Mouse (Mus musculus) Patski (cell line): ENCODE results near the gene Pkn1. TPM values are rescaled to one million over a fixed set of nuclear protein-coding genes. Genes with fewer than 3 reads are reported as not detected.

Experiments
- ATAC-seq: fragments of 100-300 bp; one replicate; pipeline ENCODE4 v1.8.0; 2021
- CTCF ChIA-PET: fragments of 350-600 bp; sonication (Branson Sonifier 250); formaldehyde crosslinking; loops from one replicate; lab custom pipeline; 2022; ENCODE audit warnings: inconsistent platforms; lab: Charles Lee
- POLR2A ChIA-PET: fragments of 350-600 bp; sonication (Branson Sonifier 250); formaldehyde crosslinking; loops from one replicate; lab custom pipeline; 2022; ENCODE audit warnings: antibody characterized with exemption, inconsistent platforms; lab: Charles Lee
- DNase-seq: peaks from one replicate; pipeline ENCODE4 v3.0.0-alpha.2; 2011; ENCODE audit warnings: low read depth, low spot score
- H3K27me3 ChIP-seq: fragments of 371-371 bp; one replicate; pipeline ENCODE4 v1.5.1; 2021
- CTCF ChIP-seq: fragments of 100-300 bp; IDR thresholded peaks from one replicate; pipeline ENCODE4 v1.5.1; 2021
- in situ Hi-C: fragments of 300-500 bp; cut with MboI; formaldehyde crosslinking; loops from 3 replicates; pipeline ENCODE4 v1.11.1; 2018; ENCODE audit warnings: low pct_unique_long_range_greater_than_20kb, mixed read lengths
- polyA plus RNA-seq: library from polyadenylated mRNA; unstranded; gene quantifications from one replicate; pipeline ENCODE4 v1.2.3, GENCODE M21; 2021

Pkn1 gene
- polyA plus RNA-seq, 1 experiment from 2014 or later, result 68.6 TPM

DNA sequence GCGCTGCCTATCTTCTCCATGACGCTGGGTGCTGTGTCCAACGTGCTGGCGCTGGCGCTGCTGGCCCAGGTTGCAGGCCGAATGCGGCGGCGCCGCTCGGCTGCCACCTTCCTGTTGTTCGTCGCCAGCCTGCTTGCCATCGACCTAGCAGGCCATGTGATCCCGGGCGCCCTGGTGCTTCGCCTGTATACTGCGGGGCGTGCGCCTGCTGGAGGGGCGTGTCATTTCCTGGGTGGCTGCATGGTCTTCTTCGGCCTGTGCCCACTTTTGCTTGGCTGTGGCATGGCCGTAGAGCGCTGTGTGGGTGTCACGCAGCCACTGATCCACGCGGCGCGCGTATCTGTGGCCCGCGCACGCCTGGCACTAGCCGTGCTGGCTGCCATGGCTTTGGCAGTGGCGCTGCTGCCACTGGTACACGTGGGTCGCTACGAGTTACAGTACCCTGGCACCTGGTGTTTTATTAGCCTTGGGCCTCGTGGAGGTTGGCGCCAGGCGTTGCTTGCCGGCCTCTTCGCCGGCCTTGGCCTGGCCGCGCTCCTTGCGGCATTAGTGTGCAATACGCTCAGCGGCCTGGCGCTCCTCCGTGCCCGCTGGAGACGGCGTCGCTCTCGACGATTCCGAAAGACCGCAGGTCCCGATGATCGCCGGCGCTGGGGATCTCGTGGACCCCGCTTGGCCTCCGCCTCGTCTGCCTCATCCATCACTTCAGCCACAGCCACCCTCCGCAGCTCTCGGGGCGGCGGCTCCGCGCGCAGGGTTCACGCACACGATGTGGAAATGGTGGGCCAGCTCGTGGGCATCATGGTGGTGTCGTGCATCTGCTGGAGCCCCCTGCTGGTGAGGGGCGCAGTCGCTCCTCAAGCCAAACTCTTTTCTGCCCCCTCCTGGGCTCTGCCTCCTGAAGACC is 30.7 kb downstream of the Pkn1 start:
- no peak for DNase-seq
- H3K27me3 ChIP-seq, result no peaks in the 10 kb centered on the region
- in situ Hi-C loops, result no loop called here
- TF ChIP-seq CTCF, result no peak
- CTCF ChIA-PET, result no interaction called here
- no peak for ATAC-seq
- POLR2A ChIA-PET, result no interaction called here

DNA sequence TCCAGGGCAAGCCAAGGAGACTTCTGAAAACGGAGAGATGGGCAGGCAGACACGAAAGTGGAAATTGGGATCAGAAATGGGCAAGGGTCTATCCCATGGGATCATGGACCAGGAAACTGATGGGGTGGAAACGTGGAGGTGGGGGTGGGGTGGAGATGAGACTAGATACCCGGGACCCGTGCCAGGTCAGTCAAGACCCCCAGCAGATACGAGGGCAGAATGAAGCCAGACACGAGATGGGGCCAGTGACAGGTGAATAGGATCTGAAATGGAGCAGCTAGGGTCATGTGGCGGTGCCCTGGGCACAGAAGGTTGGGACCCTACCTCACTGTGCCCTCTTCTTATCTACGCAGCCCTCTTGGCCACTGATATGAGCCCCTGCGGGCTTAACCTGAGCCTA is 31.5 kb downstream of the Pkn1 start:
- no peaks in the 10 kb centered on the region for H3K27me3 ChIP-seq
- DNase-seq (no peak), ATAC-seq (no peak)
- in situ Hi-C loops, result no loop called here
- POLR2A ChIA-PET, result interaction anchor here (1.0 kb wide), 1 partner anchor 57 kb away, joined by 3 read pairs; no protein-coding TSS in a partner anchor
- no peak for TF ChIP-seq CTCF
- CTCF ChIA-PET, result no interaction called here

DNA sequence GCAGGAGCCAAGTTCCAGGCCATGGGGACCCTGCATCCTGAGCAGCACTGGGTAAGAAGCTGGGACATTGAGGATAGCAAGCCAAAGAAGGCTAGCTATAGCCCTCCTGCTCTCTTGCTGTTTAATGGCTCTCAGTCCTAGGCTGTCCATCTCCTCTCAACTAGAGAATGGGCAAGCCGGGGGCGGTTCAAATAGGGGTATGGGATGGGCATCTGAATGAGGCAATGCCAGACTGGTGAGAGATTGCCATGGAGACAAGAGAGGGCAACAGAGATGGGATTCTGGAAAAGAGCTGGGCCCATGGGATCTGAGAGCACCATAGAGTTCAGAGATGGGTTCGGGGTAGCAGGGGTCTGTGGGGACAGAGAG is 32.1 kb downstream of the Pkn1 start:
- in situ Hi-C loops, result no loop called here
- ATAC-seq, result no peak
- no peaks in the 10 kb centered on the region for H3K27me3 ChIP-seq
- no peak for TF ChIP-seq CTCF
- POLR2A ChIA-PET, result interaction anchor here (0.6 to 1.2 kb wide), 3 partner anchors 15 to 546 kb away, joined by 3 read pairs; no protein-coding TSS in a partner anchor
- DNase-seq, result no peak
- CTCF ChIA-PET, result no interaction called here

DNA sequence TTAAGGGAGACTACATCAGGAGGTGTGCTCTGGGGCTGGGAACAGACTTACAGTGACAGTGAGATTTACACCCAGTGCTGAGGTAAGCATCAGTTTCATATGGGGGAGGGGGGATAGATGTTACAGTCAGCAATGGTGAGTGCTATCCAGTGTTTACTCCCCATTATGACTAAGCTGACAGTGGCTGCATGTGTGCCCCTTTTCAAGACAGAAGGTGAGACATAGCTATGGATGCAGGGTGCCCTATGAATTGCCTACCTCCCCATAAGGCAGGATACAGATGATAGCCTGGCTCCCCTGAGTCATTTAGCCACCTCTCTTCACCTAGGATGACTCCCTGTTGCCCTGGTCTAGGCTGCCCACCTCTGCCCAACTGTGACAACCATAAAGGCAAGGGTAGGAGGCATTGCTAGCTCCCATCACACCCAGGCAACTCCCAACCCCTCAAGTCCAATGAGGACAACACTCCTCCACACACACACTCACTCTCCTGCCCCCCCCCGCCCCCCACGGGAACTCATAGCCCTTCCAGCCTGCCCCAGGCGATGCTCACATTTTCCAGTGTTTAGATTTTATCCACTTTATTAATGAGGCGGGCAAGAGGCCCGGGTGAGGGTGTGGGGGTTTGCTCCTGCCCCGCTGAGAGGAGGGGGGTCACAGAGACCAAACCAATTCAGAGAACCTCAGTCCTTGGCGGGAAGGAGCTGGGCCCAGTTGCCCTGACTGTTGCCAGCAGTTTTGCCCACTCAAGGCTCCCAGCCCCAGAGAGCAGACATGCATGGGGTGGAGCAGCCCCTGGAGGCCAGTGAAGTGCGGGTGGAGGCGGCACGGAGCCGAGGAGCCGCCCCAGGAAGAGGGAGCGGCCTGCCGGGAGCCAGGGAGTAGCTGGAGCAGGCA is 32.8 kb downstream of the Pkn1 start, which contains the start of gene Ptger1:
Ptger1 (plus strand) TSS at position 710 of the 897 bp plus-strand sequence.
- no peak for TF ChIP-seq CTCF
- ChIA-PET POLR2A (interaction anchor here (0.6 to 1.2 kb wide), 4 partner anchors 10 to 547 kb away, joined by 3 read pairs; no protein-coding TSS in a partner anchor), CTCF (no interaction called here)
- in situ Hi-C loops, result no loop called here
- ATAC-seq, result no peak
- no peak for DNase-seq
- no peaks in the 10 kb centered on the region for H3K27me3 ChIP-seq

DNA sequence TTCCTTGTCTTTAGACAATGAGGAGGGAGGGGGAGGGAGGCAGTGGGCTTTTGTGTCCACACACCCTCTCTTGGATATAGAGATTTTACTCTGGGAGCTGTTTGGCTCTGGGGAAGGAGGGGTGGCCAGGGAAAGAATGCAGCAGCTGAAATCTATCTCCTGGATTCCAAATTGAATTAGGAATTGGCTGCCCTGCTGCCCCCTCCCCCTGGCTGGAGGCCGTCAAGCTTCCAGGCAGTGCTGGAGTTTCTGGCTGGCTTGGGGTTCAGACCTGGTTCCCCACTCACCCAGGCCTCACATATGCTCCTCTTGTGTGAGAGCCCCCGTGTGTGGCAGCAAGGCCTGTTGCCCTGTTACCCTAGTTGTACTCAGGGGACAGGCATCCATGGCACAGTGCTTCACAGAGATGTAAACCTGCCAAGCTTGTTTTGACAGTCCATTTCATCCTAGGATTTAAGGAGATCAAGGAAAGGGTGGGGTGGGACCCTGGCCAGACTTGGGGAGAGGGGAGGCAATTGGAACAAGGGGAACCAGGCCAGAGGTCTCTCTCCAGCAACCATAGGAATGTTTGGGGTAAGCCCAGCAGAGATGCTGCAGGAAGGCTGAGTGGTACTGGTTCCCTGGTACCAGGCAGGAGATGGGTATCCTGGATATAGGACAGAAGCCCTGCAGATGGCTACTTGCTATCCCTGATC is 33.9 kb downstream of the Pkn1 start:
- ATAC-seq, result no peak
- no peaks in the 10 kb centered on the region for H3K27me3 ChIP-seq
- ChIA-PET CTCF (no interaction called here), POLR2A (interaction anchor here (0.6 to 1.2 kb wide), 3 partner anchors 11 to 34 kb away, joined by 3 to 4 read pairs (median 3); partner anchors contain the start of genes Gipc1 and Pkn1)
- DNase-seq, result no peak
- in situ Hi-C loops, result no loop called here
- no peak for TF ChIP-seq CTCF

DNA sequence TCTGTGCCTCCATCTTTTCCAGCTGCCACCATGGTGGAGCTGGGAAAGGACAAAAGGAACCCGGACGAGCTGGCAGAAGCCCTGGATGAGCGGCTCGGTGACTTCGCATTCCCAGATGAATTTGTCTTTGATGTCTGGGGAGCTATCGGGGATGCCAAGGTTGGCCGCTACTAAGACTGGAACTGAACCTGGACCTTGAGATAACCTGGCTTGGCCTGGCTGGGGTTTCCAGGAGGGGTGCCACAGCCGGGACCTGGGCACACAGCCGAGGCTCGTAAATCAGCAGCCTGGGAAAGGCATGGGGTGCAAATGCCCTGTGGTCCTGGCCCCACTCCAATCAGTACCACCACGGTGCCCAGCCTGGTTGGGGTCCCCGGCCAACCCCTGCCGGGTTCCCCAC is 34.9 kb downstream of the Pkn1 start:
- POLR2A ChIA-PET, result interaction anchor here (0.7 kb wide), 1 partner anchor 95 kb away, joined by 3 read pairs; no protein-coding TSS in a partner anchor
- DNase-seq (no peak), ATAC-seq (no peak)
- no peaks in the 10 kb centered on the region for H3K27me3 ChIP-seq
- in situ Hi-C loops, result no loop called here
- CTCF ChIA-PET, result interaction anchor here (3.1 kb wide), 1 partner anchor 11 kb away, joined by 17 read pairs; the partner anchor contains the start of gene Gipc1
- no peak for TF ChIP-seq CTCF

DNA sequence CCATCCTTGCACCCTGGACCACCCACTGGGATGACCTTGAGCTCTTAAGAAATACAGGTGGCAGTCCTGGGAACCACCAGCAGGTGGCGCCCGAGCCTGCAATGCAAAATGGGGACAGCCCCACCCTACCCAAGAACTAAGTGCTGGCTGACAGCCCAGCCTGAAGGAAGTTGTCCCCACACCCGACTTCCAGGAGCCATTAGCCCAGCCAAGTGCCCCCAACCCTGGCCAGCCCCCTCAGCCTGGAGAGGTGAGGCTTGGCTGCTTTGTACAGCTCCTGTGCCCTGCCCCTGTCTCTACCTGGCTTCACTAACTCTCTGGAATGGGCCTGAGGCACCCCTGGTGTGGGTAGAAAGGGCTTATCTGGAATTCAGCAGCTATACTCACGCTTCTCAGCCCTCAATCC is 36.6 kb downstream of the Pkn1 start:
- in situ Hi-C loops, result no loop called here
- H3K27me3 ChIP-seq, result no peaks in the 10 kb centered on the region
- DNase-seq (peak; percentile 58), ATAC-seq (peak; percentile 84)
- ChIA-PET POLR2A (interaction anchor here (1.3 to 1.4 kb wide), 2 partner anchors 9 to 78 kb away, joined by 3 to 7 read pairs; partner anchors contain the start of gene Gipc1), CTCF (interaction anchor here (0.8 to 3.1 kb wide), 14 partner anchors 9 to 231 kb away, joined by 3 to 17 read pairs (median 4); partner anchors contain the start of genes Ddx39, Gipc1 and Pkn1)
- no peak for TF ChIP-seq CTCF

DNA sequence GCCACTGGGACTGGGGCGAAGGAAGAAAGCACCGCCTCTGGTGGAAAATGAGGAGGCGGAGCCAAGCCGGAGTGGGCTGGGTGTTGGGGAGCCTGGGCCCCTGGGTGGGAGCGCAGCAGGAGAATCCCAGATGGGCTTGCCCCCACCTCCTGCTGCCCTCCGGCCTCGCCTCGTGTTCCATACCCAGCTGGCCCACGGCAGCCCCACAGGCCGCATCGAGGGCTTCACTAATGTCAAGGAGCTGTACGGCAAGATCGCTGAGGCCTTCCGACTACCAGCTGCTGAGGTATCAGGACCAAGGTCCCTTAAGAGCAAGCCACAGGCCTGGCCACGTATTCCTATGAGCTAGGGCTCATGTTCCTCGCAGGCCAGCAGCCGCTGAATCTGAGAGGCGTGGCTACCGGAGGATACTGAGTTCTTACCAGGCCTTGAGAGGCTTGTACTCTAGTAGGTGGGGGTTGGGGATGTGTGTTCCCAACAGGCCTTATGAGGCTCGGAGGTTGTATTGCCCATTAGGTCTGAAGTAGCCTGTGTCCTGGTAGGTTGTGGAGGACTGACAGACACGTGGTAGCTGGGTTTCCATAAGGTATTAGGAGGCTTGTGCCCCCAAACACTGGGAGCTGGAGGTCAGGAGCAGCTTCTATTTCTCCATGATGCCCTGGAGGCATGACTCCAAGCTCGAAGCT is 37.8 kb downstream of the Pkn1 start:
- ATAC-seq, result no peak
- TF ChIP-seq CTCF, result no peak
- ChIA-PET CTCF (interaction anchor here (0.9 to 3.1 kb wide), 8 partner anchors 8 to 232 kb away, joined by 3 to 17 read pairs (median 4); partner anchors contain the start of gene Gipc1), POLR2A (interaction anchor here (1.2 to 1.3 kb wide), 2 partner anchors 8 to 79 kb away, joined by 3 to 7 read pairs; partner anchors contain the start of gene Gipc1)
- DNase-seq, result no peak
- in situ Hi-C loops, result no loop called here
- no peaks in the 10 kb centered on the region for H3K27me3 ChIP-seq

DNA sequence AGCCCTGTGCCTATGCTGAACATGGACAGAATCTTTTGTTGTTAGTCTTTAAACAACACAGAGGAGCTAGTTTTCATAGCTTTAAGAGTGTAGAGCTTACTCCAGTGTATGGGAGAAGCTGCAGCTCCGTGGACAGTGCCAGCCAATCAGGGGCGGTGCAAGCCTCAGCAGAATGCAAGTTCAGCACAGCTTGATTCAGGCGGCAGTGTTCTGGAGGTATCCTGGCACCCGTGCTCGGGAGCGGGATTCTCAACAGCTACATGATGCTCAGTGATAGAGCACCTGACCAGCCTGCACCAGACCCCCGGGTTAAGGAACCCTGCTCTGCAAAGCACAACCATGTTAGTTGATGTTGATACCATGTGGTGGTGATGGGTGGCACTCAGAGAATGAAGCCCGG is 38.4 kb downstream of the Pkn1 start:
- CTCF ChIA-PET, result interaction anchor here (1.2 kb wide), 1 partner anchor 232 kb away, joined by 3 read pairs; no protein-coding TSS in a partner anchor
- DNase-seq, result no peak
- in situ Hi-C loops, result no loop called here
- TF ChIP-seq CTCF, result no peak
- H3K27me3 ChIP-seq, result no peaks in the 10 kb centered on the region
- POLR2A ChIA-PET, result interaction anchor here (1.2 kb wide), 1 partner anchor 8 kb away, joined by 7 read pairs; the partner anchor contains the start of gene Gipc1
- ATAC-seq, result no peak
